Mouse (Mus musculus): Measurements from ENCODE around the gene Tspyl2. TPM values are rescaled to one million over a fixed set of nuclear protein-coding genes. Genes with fewer than 3 reads are reported as not detected.
"Not testable (repeated sequence)": the region's sequence is repeated elsewhere in the genome, so short reads cannot be mapped to it uniquely, and the experiment has no call there.

Gene Tspyl2
- polyA plus RNA-seq, 1 experiment from 2014 or later = 23.4 TPM

DNA sequence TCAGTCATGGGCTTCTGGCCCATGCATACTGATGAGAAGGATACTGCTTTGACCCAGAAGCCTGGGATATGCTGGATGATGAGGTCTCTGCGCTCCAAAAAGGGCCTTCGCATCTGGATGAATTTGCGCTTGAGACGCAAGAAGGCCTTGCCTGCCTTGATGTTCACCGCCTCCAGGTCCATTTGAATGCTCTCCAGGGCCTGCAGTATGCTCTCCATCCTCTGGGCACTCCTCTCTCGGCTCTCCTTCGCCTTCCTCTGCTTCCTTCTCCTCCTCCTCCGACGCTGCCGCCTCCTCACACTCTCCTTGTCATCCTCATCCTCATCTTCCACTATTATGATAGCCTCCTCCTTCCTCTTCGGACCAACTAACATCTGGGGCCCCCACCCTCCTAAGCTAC is 729 bp downstream of the Tspyl2 start:
- H3K9me3 ChIP-seq (ENCODE audit: control insufficient read depth, low read length) = no peaks in the 10 kb centered on the region
- ATAC-seq (replicated peaks; ENCODE audit: low FRiP score, low TSS enrichment, low read depth) = no peak
- peak overlapping the region; percentile 65 for H3K9ac ChIP-seq (ENCODE audit: low read length)
- H3K4me3 ChIP-seq (ENCODE audit: low read depth, low read length) = peak overlapping the region; percentile 47
- peak overlapping the region; percentile 86; the same call in 1 of the 2 replicates for H3K27ac ChIP-seq (ENCODE audit: low read depth)
- H3K4me1 ChIP-seq (replicated peaks; ENCODE audit: control insufficient read depth, insufficient read depth, low read length) = 0 out of 2 replicates have a peak, but pooled peaks cover 6% of the 10 kb centered on the region
- H3K36me3 ChIP-seq (ENCODE audit: control insufficient read depth, insufficient read depth, low read length) = peaks cover 18% of the 10 kb centered on the region
- no peak for DNase-seq (ENCODE audit: low spot score)
- peaks cover 11% of the 10 kb centered on the region for H3K27me3 ChIP-seq (replicated peaks; ENCODE audit: control insufficient read depth, insufficient read depth, low read length)
- peak overlapping the region; percentile 50 for H3K4me2 ChIP-seq (ENCODE audit: low read length)
- 24% methylated on average over 11 of the region's 11 CpGs for WGBS

DNA sequence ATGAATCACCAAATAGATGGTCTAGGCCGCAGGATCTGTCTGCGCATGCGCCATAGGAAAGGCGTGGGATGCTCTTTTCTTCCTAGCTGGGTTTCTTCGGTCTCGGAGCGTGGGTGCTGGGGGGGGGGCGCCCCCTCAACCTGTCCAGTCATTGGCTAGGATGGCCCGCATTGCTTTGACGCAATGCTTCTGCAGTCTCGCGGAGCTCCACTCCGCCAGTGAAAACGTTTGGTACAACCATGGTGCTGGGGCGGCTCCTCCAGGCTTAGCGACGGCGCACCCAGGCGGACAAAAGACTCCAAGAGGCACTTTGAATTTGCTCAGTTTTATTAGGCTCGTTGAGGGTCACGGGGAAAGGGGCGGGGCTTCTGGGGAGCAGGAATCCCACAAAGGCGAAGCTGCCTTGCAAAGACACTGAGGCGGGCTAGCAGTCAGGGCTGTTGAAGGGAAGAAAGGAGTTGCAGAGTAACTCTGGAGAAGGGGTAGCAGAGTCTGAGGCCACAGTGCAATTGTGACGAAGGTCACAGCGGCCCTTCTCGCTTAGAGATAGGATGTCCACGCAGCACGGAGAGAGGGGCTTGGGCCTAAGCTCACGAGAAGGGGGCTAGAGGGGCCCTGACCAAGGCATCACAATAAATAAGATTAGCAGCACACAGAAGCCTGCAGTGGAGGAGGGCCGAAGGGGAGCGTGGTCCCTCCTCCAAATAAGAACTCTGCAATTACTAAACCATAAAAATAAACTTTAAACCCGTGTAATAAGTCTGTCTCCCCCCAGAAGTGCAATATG is 5.5 kb downstream of the Tspyl2 start:
- Histone ChIP-seq H3K27me3 (replicated peaks; ENCODE audit: control insufficient read depth, insufficient read depth, low read length) (0 out of 2 replicates have a peak, but pooled peaks cover 7% of the 10 kb centered on the region), H3K27ac (ENCODE audit: low read depth) (peak overlapping the region; percentile 90), H3K9ac (ENCODE audit: low read length) (peak overlapping the region; percentile 58), H3K9me3 (ENCODE audit: control insufficient read depth, low read length) (no peaks in the 10 kb centered on the region), H3K4me1 (replicated peaks; ENCODE audit: control insufficient read depth, insufficient read depth, low read length) (0 out of 2 replicates have a peak, but pooled peaks cover 6% of the 10 kb centered on the region), H3K4me3 (ENCODE audit: low read depth, low read length) (peak overlapping the region; percentile 24), H3K36me3 (ENCODE audit: control insufficient read depth, insufficient read depth, low read length) (peaks cover 18% of the 10 kb centered on the region), H3K4me2 (ENCODE audit: low read length) (peak overlapping the region; percentile 47)
- ATAC-seq (replicated peaks; ENCODE audit: low FRiP score, low TSS enrichment, low read depth) (peak; percentile 99), DNase-seq (ENCODE audit: low spot score) (peak; percentile 87)
- 12% methylated on average over 32 of the region's 33 CpGs for WGBS

DNA sequence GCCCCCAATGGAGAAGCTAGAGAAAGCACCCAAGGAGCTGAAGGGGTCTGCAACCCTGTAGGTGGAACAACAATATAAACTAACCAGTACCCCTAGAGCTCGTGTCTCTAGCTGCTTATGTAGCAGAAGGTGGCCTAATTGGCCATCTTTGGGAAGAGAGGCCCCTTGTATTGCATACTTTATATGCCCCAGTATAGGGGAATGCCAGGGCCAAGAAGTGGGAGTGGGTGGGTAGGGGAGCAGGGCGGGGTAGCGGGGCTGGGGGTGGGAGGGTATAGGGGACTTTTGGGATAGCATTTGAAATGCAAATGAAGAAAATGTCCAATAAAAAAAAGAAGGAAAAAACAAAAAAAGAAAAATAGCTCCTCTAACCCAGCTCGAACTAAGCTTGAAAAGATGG is 6.1 kb downstream of the Tspyl2 start:
- 49% methylated on average over 4 of the region's 4 CpGs for WGBS
- Histone ChIP-seq H3K36me3 (ENCODE audit: control insufficient read depth, insufficient read depth, low read length) (peaks cover 18% of the 10 kb centered on the region), H3K4me3 (ENCODE audit: low read depth, low read length) (peak overlapping the region; percentile 10; the same call in 1 of the 2 replicates), H3K27ac (ENCODE audit: low read depth) (peak overlapping the region; percentile 90; the same call in 1 of the 2 replicates), H3K4me2 (ENCODE audit: low read length) (peak overlapping the region; percentile 28; the same call in 1 of the 2 replicates)
- H3K9ac ChIP-seq (ENCODE audit: low read length); DNase-seq (ENCODE audit: low spot score); H3K4me1 ChIP-seq (replicated peaks; ENCODE audit: control insufficient read depth, insufficient read depth, low read length); ATAC-seq (replicated peaks; ENCODE audit: low FRiP score, low TSS enrichment, low read depth); H3K27me3 ChIP-seq (replicated peaks; ENCODE audit: control insufficient read depth, insufficient read depth, low read length); H3K9me3 ChIP-seq (ENCODE audit: control insufficient read depth, low read length): not testable (repeated sequence)

DNA sequence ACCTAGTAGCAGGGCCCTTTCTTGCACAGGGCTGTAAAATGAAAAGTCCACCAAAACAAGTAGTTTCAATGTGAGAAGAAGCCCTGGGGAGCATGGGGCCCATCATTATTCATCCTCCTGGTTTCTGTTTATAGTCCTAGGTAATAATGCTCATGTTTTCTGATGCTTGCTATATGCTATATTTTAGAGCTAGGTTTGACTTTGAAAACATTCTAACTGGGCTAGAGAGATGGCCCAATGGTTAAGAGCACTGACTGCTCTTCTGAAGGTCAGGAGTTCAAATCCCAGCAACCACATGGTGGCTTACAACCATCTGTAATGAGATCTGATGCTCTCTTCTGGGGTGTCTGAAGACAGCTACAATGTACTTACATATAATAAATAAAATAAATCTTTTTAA is 12.8 kb downstream of the Tspyl2 start:
- not testable (repeated sequence) for H3K9ac ChIP-seq (ENCODE audit: low read length)

DNA sequence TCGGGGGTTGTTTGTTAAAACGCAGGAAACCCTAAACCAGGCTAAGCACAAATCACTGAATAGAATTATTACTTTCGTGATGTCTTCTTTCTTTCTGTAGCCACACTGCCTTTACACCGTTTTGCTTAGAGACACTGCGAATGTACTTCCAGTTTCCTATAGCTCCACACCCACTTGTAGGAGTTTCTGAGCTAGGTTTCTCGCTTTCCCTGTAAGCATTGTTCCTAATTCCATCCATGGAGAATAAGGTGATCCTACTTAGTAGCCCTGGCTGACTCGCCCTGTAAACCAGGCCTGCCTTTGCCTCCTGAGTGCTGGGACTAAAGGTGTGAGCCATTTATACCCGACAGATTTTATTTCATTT is 14.6 kb downstream of the Tspyl2 start:
- H3K9me3 ChIP-seq (ENCODE audit: control insufficient read depth, low read length) = no peaks in the 10 kb centered on the region
- 0 out of 2 replicates have a peak, but pooled peaks cover 4% of the 10 kb centered on the region for H3K27me3 ChIP-seq (replicated peaks; ENCODE audit: control insufficient read depth, insufficient read depth, low read length)
- H3K4me1 ChIP-seq (replicated peaks; ENCODE audit: control insufficient read depth, insufficient read depth, low read length) = 0 out of 2 replicates have a peak, but pooled peaks cover 2% of the 10 kb centered on the region
- DNase-seq (ENCODE audit: low spot score) (no peak), ATAC-seq (replicated peaks; ENCODE audit: low FRiP score, low TSS enrichment, low read depth) (0 out of 2 replicates have a peak, but pooled peaks have one; percentile 33)
- peak overlapping the region; percentile 16; the same call in 1 of the 2 replicates for H3K27ac ChIP-seq (ENCODE audit: low read depth)
- no peaks in the 10 kb centered on the region for H3K36me3 ChIP-seq (ENCODE audit: control insufficient read depth, insufficient read depth, low read length)
- H3K4me2 ChIP-seq (ENCODE audit: low read length) = peak overlapping the region; percentile 50
- peak overlapping the region; percentile 51 for H3K4me3 ChIP-seq (ENCODE audit: low read depth, low read length)
- 19% methylated on average over 8 of the region's 8 CpGs for WGBS
- peak overlapping the region; percentile 22; the same call in 1 of the 2 replicates for H3K9ac ChIP-seq (ENCODE audit: low read length)

More for the DNA sequence above, 12.8 kb downstream of the Tspyl2 start:
- H3K27ac ChIP-seq (ENCODE audit: low read depth); H3K4me1 ChIP-seq (replicated peaks; ENCODE audit: control insufficient read depth, insufficient read depth, low read length); H3K9me3 ChIP-seq (ENCODE audit: control insufficient read depth, low read length); DNase-seq (ENCODE audit: low spot score); H3K4me2 ChIP-seq (ENCODE audit: low read length); H3K4me3 ChIP-seq (ENCODE audit: low read depth, low read length); H3K36me3 ChIP-seq (ENCODE audit: control insufficient read depth, insufficient read depth, low read length); ATAC-seq (replicated peaks; ENCODE audit: low FRiP score, low TSS enrichment, low read depth); H3K27me3 ChIP-seq (replicated peaks; ENCODE audit: control insufficient read depth, insufficient read depth, low read length): not testable (repeated sequence)

DNA sequence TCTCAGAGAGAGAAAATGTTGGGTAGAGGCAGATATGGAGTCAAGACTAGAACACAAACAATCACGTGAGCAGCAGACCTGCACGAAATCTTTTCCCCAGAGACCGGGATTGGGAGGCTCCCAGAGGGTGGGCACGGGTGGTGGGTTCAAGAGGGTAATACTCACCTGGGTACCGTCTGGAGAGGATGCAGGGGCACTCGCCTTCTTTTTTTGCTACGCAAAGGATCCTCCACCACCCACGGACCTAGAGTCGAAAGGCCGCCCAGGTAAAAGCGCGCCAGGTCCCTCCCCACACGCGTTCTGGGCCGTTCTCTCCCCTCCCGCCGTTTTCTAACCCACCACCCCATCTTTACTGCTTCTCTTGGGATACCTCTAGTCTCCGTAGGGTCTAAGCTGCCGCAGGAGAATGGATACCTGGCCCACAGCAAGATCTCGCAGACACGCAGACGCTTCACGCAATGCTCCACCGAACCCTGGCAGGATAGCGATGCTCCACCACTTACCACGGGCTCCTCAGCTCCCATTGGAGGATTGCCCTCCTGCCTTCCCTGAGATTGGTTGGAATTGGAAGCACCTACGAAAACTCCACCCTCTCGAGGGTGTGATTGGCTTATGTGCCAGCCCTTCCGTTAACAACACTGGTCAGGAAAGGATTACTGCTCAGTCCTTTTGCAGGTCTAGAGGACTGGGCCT is 15.1 kb downstream of the Tspyl2 start, which contains the start of gene Kantr:
Gene Kantr (minus strand): TSS at position 500 of the 693 bp plus-strand sequence.
- DNase-seq (ENCODE audit: low spot score) (peak; percentile 74), ATAC-seq (replicated peaks; ENCODE audit: low FRiP score, low TSS enrichment, low read depth) (peak; percentile 97)
- Histone ChIP-seq H3K4me2 (ENCODE audit: low read length) (peak within 1 kb of the TSS; percentile 50), H3K36me3 (ENCODE audit: control insufficient read depth, insufficient read depth, low read length) (no peaks in the 10 kb centered on the region), H3K9me3 (ENCODE audit: control insufficient read depth, low read length) (no peaks in the 10 kb centered on the region), H3K4me3 (ENCODE audit: low read depth, low read length) (peak within 1 kb of the TSS; percentile 51), H3K9ac (ENCODE audit: low read length) (peak within 1 kb of the TSS; percentile 55), H3K4me1 (replicated peaks; ENCODE audit: control insufficient read depth, insufficient read depth, low read length) (0 out of 2 replicates have a peak, but pooled peaks cover 2% of the 10 kb centered on the region), H3K27me3 (replicated peaks; ENCODE audit: control insufficient read depth, insufficient read depth, low read length) (0 out of 2 replicates have a peak, but pooled peaks cover 4% of the 10 kb centered on the region), H3K27ac (ENCODE audit: low read depth) (peak within 1 kb of the TSS; percentile 16; the same call in 1 of the 2 replicates)
- WGBS = 11% methylated on average over 23 of the region's 29 CpGs

DNA sequence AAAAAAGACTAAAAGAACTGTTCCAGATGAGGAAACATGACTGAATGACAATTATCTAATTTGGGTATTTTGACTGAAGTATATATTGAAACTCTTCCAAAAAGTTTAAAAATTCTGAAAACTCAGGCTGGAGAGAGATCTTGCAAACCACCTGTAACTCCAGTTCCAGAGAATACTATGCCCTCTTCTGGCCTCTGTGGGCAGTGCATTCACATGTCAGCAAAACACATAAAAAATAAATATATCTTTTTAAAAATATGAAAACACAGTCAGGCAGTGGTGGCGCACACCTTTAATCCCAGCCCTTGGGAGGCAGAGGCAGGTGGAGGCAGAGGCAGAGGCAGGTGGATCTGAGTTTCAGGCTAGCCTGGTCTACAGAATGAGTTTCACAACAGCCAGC is 18.6 kb downstream of the Tspyl2 start:
- Histone ChIP-seq H3K4me1 (replicated peaks; ENCODE audit: control insufficient read depth, insufficient read depth, low read length) (0 out of 2 replicates have a peak, but pooled peaks cover 2% of the 10 kb centered on the region), H3K36me3 (ENCODE audit: control insufficient read depth, insufficient read depth, low read length) (no peaks in the 10 kb centered on the region), H3K27ac (ENCODE audit: low read depth) (no peak overlapping the region), H3K4me2 (ENCODE audit: low read length) (no peak overlapping the region), H3K4me3 (ENCODE audit: low read depth, low read length) (no peak overlapping the region), H3K27me3 (replicated peaks; ENCODE audit: control insufficient read depth, insufficient read depth, low read length) (0 out of 2 replicates have a peak, but pooled peaks cover 4% of the 10 kb centered on the region), H3K9ac (ENCODE audit: low read length) (no peak overlapping the region), H3K9me3 (ENCODE audit: control insufficient read depth, low read length) (no peaks in the 10 kb centered on the region)
- 81% methylated on average over 1 of the region's 1 CpGs for WGBS
- DNase-seq (ENCODE audit: low spot score) = no peak
- no peak for ATAC-seq (replicated peaks; ENCODE audit: low FRiP score, low TSS enrichment, low read depth)

DNA sequence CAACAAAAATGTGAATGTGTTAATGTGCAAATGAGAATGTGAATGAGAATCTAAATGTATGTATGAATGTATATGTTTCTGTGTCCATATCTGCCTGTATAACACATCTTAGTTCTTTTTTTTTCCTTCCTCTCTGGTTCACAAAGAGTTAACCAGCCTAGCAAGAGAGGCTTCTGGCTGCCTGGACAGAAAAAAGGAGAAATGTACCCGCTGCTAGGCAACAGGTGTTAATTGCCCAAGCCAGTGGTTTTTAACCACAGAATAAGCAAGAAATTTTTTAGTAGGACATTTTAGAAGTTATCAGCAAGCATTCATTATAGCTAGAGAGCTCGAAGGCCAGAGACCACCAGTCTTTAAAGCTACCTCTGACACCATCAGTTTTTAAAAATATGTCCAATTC is 19.4 kb downstream of the Tspyl2 start:
- Histone ChIP-seq H3K36me3 (ENCODE audit: control insufficient read depth, insufficient read depth, low read length) (no peaks in the 10 kb centered on the region), H3K27ac (ENCODE audit: low read depth) (no peak overlapping the region), H3K4me2 (ENCODE audit: low read length) (no peak overlapping the region), H3K4me3 (ENCODE audit: low read depth, low read length) (no peak overlapping the region), H3K9ac (ENCODE audit: low read length) (no peak overlapping the region), H3K27me3 (replicated peaks; ENCODE audit: control insufficient read depth, insufficient read depth, low read length) (0 out of 2 replicates have a peak, but pooled peaks cover 4% of the 10 kb centered on the region), H3K4me1 (replicated peaks; ENCODE audit: control insufficient read depth, insufficient read depth, low read length) (0 out of 2 replicates have a peak, but pooled peaks cover under 1% of the 10 kb centered on the region), H3K9me3 (ENCODE audit: control insufficient read depth, low read length) (no peaks in the 10 kb centered on the region)
- ATAC-seq (replicated peaks; ENCODE audit: low FRiP score, low TSS enrichment, low read depth) (no peak), DNase-seq (ENCODE audit: low spot score) (no peak)
- WGBS = 36% methylated on average over 2 of the region's 2 CpGs
